Mouse (Mus musculus): Measurements from ENCODE around the gene Tlr9.
A peak's percentile ranks its signal among the peaks of the same experiment; 100 is the strongest.

Tlr9 gene

GRCm38 (mm10) chr9:106222261-106222851, at the start of gene Tlr9:
Gene Tlr9 (plus strand): TSS chr9:106222598.
- no peak for DNase-seq (ENCODE audit: low read depth, low spot score)

- DNase-seq (ENCODE audit: low read depth, low spot score), result no peak
Observed at GRCm38 (mm10) chr9:106173363-106173762, 49.0 kb upstream of the Tlr9 start.

GRCm38 (mm10) chr9:106175552-106176200, 46.7 kb upstream of the Tlr9 start:
- no peak for DNase-seq (ENCODE audit: low read depth, low spot score)

GRCm38 (mm10) chr9:106176769-106177168, 45.6 kb upstream of the Tlr9 start:
- DNase-seq (ENCODE audit: low read depth, low spot score), result no peak

GRCm38 (mm10) chr9:106177799-106178198, 44.6 kb upstream of the Tlr9 start:
- peak; percentile 63 for DNase-seq (ENCODE audit: low read depth, low spot score)

- no peak for DNase-seq (ENCODE audit: low read depth, low spot score)
Observed at GRCm38 (mm10) chr9:106179454-106179853, 42.9 kb upstream of the Tlr9 start.

- no peak for DNase-seq (ENCODE audit: low read depth, low spot score)
Observed at GRCm38 (mm10) chr9:106179964-106180363, 42.4 kb upstream of the Tlr9 start.

GRCm38 (mm10) chr9:106182146-106182545, 40.3 kb upstream of the Tlr9 start:
- no peak for DNase-seq (ENCODE audit: low read depth, low spot score)

GRCm38 (mm10) chr9:106183996-106184395, 38.4 kb upstream of the Tlr9 start:
- no peak for DNase-seq (ENCODE audit: low read depth, low spot score)

GRCm38 (mm10) chr9:106191355-106191754, 31.0 kb upstream of the Tlr9 start:
- peak; percentile 49 for DNase-seq (ENCODE audit: low read depth, low spot score)

- DNase-seq (ENCODE audit: low read depth, low spot score), result no peak
Observed at GRCm38 (mm10) chr9:106192024-106192423, 30.4 kb upstream of the Tlr9 start.

- no peak for DNase-seq (ENCODE audit: low read depth, low spot score)
Observed at GRCm38 (mm10) chr9:106192998-106193397, 29.4 kb upstream of the Tlr9 start.

- no peak for DNase-seq (ENCODE audit: low read depth, low spot score)
Observed at GRCm38 (mm10) chr9:106193930-106194807, 28.2 kb upstream of the Tlr9 start.

GRCm38 (mm10) chr9:106195693-106196092, 26.7 kb upstream of the Tlr9 start:
- no peak for DNase-seq (ENCODE audit: low read depth, low spot score)

GRCm38 (mm10) chr9:106197081-106197713, 25.2 kb upstream of the Tlr9 start:
- DNase-seq (ENCODE audit: low read depth, low spot score), result no peak

- no peak for DNase-seq (ENCODE audit: low read depth, low spot score)
Observed at GRCm38 (mm10) chr9:106197732-106198131, 24.7 kb upstream of the Tlr9 start.

GRCm38 (mm10) chr9:106198962-106199458, 23.4 kb upstream of the Tlr9 start:
- DNase-seq (ENCODE audit: low read depth, low spot score), result peak; percentile 55

GRCm38 (mm10) chr9:106199535-106200272, 22.7 kb upstream of the Tlr9 start, which contains the start of gene Ppm1m:
Gene Ppm1m (minus strand): TSS chr9:106199746.
- DNase-seq (ENCODE audit: low read depth, low spot score), result no peak

GRCm38 (mm10) chr9:106201895-106202294, 20.5 kb upstream of the Tlr9 start:
- DNase-seq (ENCODE audit: low read depth, low spot score), result no peak

GRCm38 (mm10) chr9:106202819-106203636, 19.4 kb upstream of the Tlr9 start, which contains the start of gene Twf2:
Gene Twf2 (plus strand): TSS chr9:106203108.
- peak; percentile 94 for DNase-seq (ENCODE audit: low read depth, low spot score)

Data from ES-CJ7 (cell line).